Mouse (Mus musculus): ENCODE results near the gene Enpp1.

- no peak for TF ChIP-seq EP300 (IDR thresholded peaks at IDR 0.05; ENCODE audit: low read depth)
- TF ChIP-seq CTCF (IDR thresholded peaks at IDR 0.05; ENCODE audit: low read depth) = no peak
Observed at GRCm38 (mm10) chr10:24639596-24639995, 72.4 kb downstream of the Enpp1 start.

Data from liver, postnatal 0 days (tissue).